8 mouse cellular contexts compared by ENCODE assay signal in genomic region chr5:121384757-121385460, GRCm38 (mm10). TPM values are rescaled to one million over a fixed set of nuclear protein-coding genes. Genes with fewer than 3 reads are reported as not detected.
DNase-seq lines count a peak whose midpoint lies in the region; ATAC-seq and TF ChIP-seq lines count a peak whose summit lies in the region.

No protein-coding gene starts in this region.

- H3K4me2 ChIP-seq in heart, embryonic 14.5 days (ENCODE audit: low read length) = peak overlapping the region; percentile 77

- H3K79me2 ChIP-seq in macrophage (ENCODE audit: inconsistent target) = peaks cover 52% of the 10 kb centered on the region

- ATAC-seq in heart, embryonic 14.5 days (ENCODE audit: insufficient number of reproducible peaks, insufficient read depth, low FRiP score, low read depth) = peak; percentile 84

- no peak for TF ChIP-seq POLR2A in thymus, adult 2 months (IDR thresholded peaks at IDR 0.05; ENCODE audit: control insufficient read depth, extremely low read depth, insufficient read depth, low read length, poor library complexity)

- H3K9me3 ChIP-seq in embryonic facial prominence, embryonic 10.5 days = peaks cover 6% of the 10 kb centered on the region; the same call in 1 of the 2 replicates
- 0 out of 2 replicates have a peak, but pooled peaks cover 3% of the 10 kb centered on the region for H3K9me3 ChIP-seq in heart, embryonic 14.5 days (ENCODE audit: control insufficient read depth, low read length)

- H3K27ac ChIP-seq in thymus, adult 2 months (ENCODE audit: control insufficient read depth, insufficient read depth, low read length) = peak overlapping the region; percentile 41
- H3K27ac ChIP-seq in embryonic facial prominence, embryonic 10.5 days (replicated peaks) = peak overlapping the region; percentile 88
- H3K27ac ChIP-seq in heart, embryonic 14.5 days (replicated peaks in 1 of 2; ENCODE audit: control insufficient read depth in 1 of 2, insufficient read depth in 1 of 2, low read depth in 2 of 2, low read length in 2 of 2) = peak overlapping the region; percentile 95 to 98
- H3K27ac ChIP-seq in macrophage = peak overlapping the region; percentile 96

- no peaks in the 10 kb centered on the region for H3K27me3 ChIP-seq in thymus, adult 2 months (ENCODE audit: control insufficient read depth, insufficient read depth, low read length)
- H3K27me3 ChIP-seq in embryonic facial prominence, embryonic 10.5 days (replicated peaks; ENCODE audit: low read depth, poor library complexity, severe bottlenecking) = peaks cover 14% of the 10 kb centered on the region; the same call in 1 of the 2 replicates
- H3K27me3 ChIP-seq in heart, embryonic 14.5 days (ENCODE audit: control insufficient read depth, insufficient read depth, low read length) = no peaks in the 10 kb centered on the region

- no peak for TF ChIP-seq CTCF in thymus, adult 2 months (IDR thresholded peaks at IDR 0.05; ENCODE audit: borderline replicate concordance, control insufficient read depth, extremely low read depth, insufficient read depth, low read length, poor library complexity)

- no peaks in the 10 kb centered on the region for H3K36me3 ChIP-seq in thymus, adult 2 months (ENCODE audit: control insufficient read depth, insufficient read depth, low read length)
- H3K36me3 ChIP-seq in embryonic facial prominence, embryonic 10.5 days (replicated peaks) = peaks cover 36% of the 10 kb centered on the region
- H3K36me3 ChIP-seq in heart, embryonic 14.5 days (ENCODE audit: control insufficient read depth, insufficient read depth, low read length) = peaks cover 39% of the 10 kb centered on the region
- H3K36me3 ChIP-seq in macrophage (ENCODE audit: inconsistent target) = peaks cover 34% of the 10 kb centered on the region

- 1% methylated on average over 45 of the region's 47 CpGs for WGBS in thymus, adult 2 months
- WGBS in embryonic facial prominence, embryonic 10.5 days = 3% methylated on average over 47 of the region's 47 CpGs
- under 1% methylated on average over 41 of the region's 47 CpGs for WGBS in heart, embryonic 14.5 days
- WGBS in macrophage (ENCODE audit: missing documents) = under 1% methylated on average over 46 of the region's 47 CpGs

- no peak for DNase-seq in thymus, adult 2 months
- DNase-seq in thymus, postnatal 10 days (ENCODE audit: low spot score in 2 of 2) = no peak
- peak; percentile 72 for DNase-seq in embryonic facial prominence, embryonic 10.5 days (ENCODE audit: low spot score)
- peak; percentile 58 for DNase-seq in layer of hippocampus, adult 9-11 months
- peak; percentile 55 to 68 for DNase-seq in right cerebral cortex, postnatal 10 days (ENCODE audit: low spot score in 2 of 2)
- DNase-seq in adrenal gland, postnatal 36 days = no peak

- H3K4me3 ChIP-seq in thymus, adult 2 months (ENCODE audit: control insufficient read depth, insufficient read depth, low read length) = peak overlapping the region; percentile 95
- peak overlapping the region; percentile 85 for H3K4me3 ChIP-seq in embryonic facial prominence, embryonic 10.5 days
- peak overlapping the region; percentile 78 to 91 for H3K4me3 ChIP-seq in heart, embryonic 14.5 days (ENCODE audit: control insufficient read depth in 1 of 2, insufficient read depth in 1 of 2, low read depth in 1 of 2, low read length in 2 of 2)
- H3K4me3 ChIP-seq in macrophage (ENCODE audit: inconsistent target) = peak overlapping the region; percentile 88

- 0 out of 2 replicates have a peak, but pooled peaks cover 2% of the 10 kb centered on the region for H3K4me1 ChIP-seq in thymus, adult 2 months (replicated peaks; ENCODE audit: control insufficient read depth, insufficient read depth, low read length)
- peaks cover 24% of the 10 kb centered on the region for H3K4me1 ChIP-seq in embryonic facial prominence, embryonic 10.5 days
- H3K4me1 ChIP-seq in heart, embryonic 14.5 days (ENCODE audit: control insufficient read depth in 2 of 2, insufficient read depth in 2 of 2, low read length in 2 of 2) = peaks cover 0 to 27% of the 10 kb centered on the region in 2 experiments; a peak in 3 of 4 replicates

- H3K9ac ChIP-seq in heart, embryonic 14.5 days (ENCODE audit: low read length) = peak overlapping the region; percentile 83

RNA-seq across cellular contexts. Expression of gene Trafd1, which starts 0.5 kb away (rescaled TPM):
- polyA plus RNA-seq in thymus, adult 2 months (2012; rRNA removed) = 95.3 and 117 TPM in 2 replicates
- 74.1 and 74.8 TPM in 2 replicates for polyA plus RNA-seq in embryonic facial prominence, embryonic 10.5 days (2016; fragmentation: Nextera tagmentation; extraction: Ambion mirVana)
- polyA plus RNA-seq in heart, embryonic 14.5 days (2014; fragmentation: Nextera tagmentation; extraction: Ambion mirVana) = 70.7 and 71.3 TPM in 2 replicates
- total RNA-seq in macrophage (2018; cell fraction: chromatin; rRNA removed) = 1,000 to 10,000 TPM in 14 of 26 experiments, 100 to 1,000 TPM in 12; 286 to 2,059 (median 1,214) TPM
- total RNA-seq in macrophage (2018; cell fraction: cytosol; rRNA removed) = 100 to 1,000 TPM; 129 to 462 (median 246) TPM
- 1,000 to 10,000 TPM in 9 of 26 experiments, 100 to 1,000 TPM in 17; 314 to 1,459 (median 713) TPM for total RNA-seq in macrophage (2018; cell fraction: nucleus; rRNA removed)
- 97.3 to 304 TPM (median 148 TPM) in 3 replicates for polyA plus RNA-seq in macrophage (2018)
- 10 to 100 TPM; 44.1 to 49.7 TPM for total RNA-seq in adrenal gland, postnatal 36 days (2021)

RNA-seq across cellular contexts. Expression of gene Naa25, which starts 12.8 kb away (rescaled TPM):
- 14.4 and 15.3 TPM in 2 replicates for polyA plus RNA-seq in thymus, adult 2 months (2012; rRNA removed)
- 49.4 and 53.7 TPM in 2 replicates for polyA plus RNA-seq in embryonic facial prominence, embryonic 10.5 days (2016; fragmentation: Nextera tagmentation; extraction: Ambion mirVana)
- polyA plus RNA-seq in heart, embryonic 14.5 days (2014; fragmentation: Nextera tagmentation; extraction: Ambion mirVana) = 30.9 and 32.8 TPM in 2 replicates
- 100 to 1,000 TPM in 5 of 26 experiments, 10 to 100 TPM in 21; 14.6 to 150 (median 64.0) TPM for total RNA-seq in macrophage (2018; cell fraction: chromatin; rRNA removed)
- total RNA-seq in macrophage (2018; cell fraction: cytosol; rRNA removed) = 10 to 100 TPM in 24 of 26 experiments, 1 to 10 TPM in 2; 9.0 to 45.8 (median 21.5) TPM
- total RNA-seq in macrophage (2018; cell fraction: nucleus; rRNA removed) = 100 to 1,000 TPM in 1 of 26 experiments, 10 to 100 TPM in 25; 12.1 to 113 (median 58.2) TPM
- polyA plus RNA-seq in macrophage (2018) = 15.3 to 23.7 TPM (median 17.0 TPM) in 3 replicates
- total RNA-seq in adrenal gland, postnatal 36 days (2021) = 10 to 100 TPM; 35.8 to 42.1 TPM

Comparison
In these comparisons a context has a peak if more than half of its experiments do, and no peak if none do; other contexts are left out.
1. DNase-seq: peak in embryonic facial prominence, embryonic 10.5 days (single experiment), layer of hippocampus, adult 9-11 months (single experiment) and right cerebral cortex, postnatal 10 days (2 of 2); none in thymus, adult 2 months (single experiment), thymus, postnatal 10 days (0 of 2) and adrenal gland, postnatal 36 days (0 of 2).
2. H3K27ac ChIP-seq: peak in every context shown above with its lines; median percentile 96 in heart, embryonic 14.5 days; 96 in macrophage; 88 in embryonic facial prominence, embryonic 10.5 days; 41 in thymus, adult 2 months.
3. Peak in every context shown above with its lines, with median percentiles within 50 percentile points of each other: H3K4me3 ChIP-seq.